Mouse (Mus musculus): ENCODE data around the gene Ptprd. TPM values are rescaled to one million over a fixed set of nuclear protein-coding genes. Genes with fewer than 3 reads are reported as not detected.

Gene Ptprd
- polyA plus RNA-seq, 2 experiments, result 48.6 to 50.4 TPM

DNA sequence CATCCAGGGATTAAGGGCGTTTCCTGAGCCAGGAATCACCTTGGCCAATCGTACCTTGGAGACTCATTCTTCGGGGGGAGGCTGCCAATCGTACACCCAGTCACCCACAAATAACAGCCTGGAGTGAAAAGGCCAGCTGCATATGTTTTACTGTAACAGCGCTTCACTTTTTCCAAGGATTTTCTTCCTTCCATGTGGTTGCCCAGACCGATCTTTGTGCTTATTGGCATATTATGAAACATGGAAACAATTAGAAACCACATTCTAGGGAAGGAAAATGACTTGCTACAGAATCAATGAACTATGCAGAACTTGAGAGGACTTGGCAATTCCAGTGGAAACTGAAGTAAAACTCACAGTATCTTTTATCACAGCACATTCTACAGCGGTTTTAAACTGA, 2218.7 kb downstream of the Ptprd start:
- peak overlapping the region; percentile 33; the same call in 1 of the 2 replicates for H3K27ac ChIP-seq (replicated peaks; ENCODE audit: low read depth, low read length)
- peak; percentile 68 for ATAC-seq (ENCODE audit: low FRiP score, low read depth)
- H3K36me3 ChIP-seq (ENCODE audit: control insufficient read depth, insufficient read depth, low read length), result no peaks in the 10 kb centered on the region
- H3K4me2 ChIP-seq (replicated peaks; ENCODE audit: low read depth, low read length, severe bottlenecking), result no peak overlapping the region
- DNase-seq (ENCODE audit: low spot score), result peak; percentile 79
- H3K4me3 ChIP-seq (replicated peaks; ENCODE audit: low read length), result no peak overlapping the region
- H3K9ac ChIP-seq (ENCODE audit: low read depth, low read length, severe bottlenecking), result no peak overlapping the region
- H3K27me3 ChIP-seq (ENCODE audit: control insufficient read depth, insufficient read depth, low read length), result no peaks in the 10 kb centered on the region
- TF ChIP-seq POLR2A (IDR thresholded peaks at IDR 0.05; ENCODE audit: borderline replicate concordance, extremely low read depth, insufficient read depth, insufficient read length), result no peak
- peaks cover 8% of the 10 kb centered on the region; the same call in 1 of the 2 replicates for H3K4me1 ChIP-seq (ENCODE audit: control insufficient read depth, insufficient read depth, low read length)
- H3K9me3 ChIP-seq (ENCODE audit: control insufficient read depth, low read length), result no peaks in the 10 kb centered on the region
- WGBS, result 22% methylated on average over 7 of the region's 7 CpGs

DNA sequence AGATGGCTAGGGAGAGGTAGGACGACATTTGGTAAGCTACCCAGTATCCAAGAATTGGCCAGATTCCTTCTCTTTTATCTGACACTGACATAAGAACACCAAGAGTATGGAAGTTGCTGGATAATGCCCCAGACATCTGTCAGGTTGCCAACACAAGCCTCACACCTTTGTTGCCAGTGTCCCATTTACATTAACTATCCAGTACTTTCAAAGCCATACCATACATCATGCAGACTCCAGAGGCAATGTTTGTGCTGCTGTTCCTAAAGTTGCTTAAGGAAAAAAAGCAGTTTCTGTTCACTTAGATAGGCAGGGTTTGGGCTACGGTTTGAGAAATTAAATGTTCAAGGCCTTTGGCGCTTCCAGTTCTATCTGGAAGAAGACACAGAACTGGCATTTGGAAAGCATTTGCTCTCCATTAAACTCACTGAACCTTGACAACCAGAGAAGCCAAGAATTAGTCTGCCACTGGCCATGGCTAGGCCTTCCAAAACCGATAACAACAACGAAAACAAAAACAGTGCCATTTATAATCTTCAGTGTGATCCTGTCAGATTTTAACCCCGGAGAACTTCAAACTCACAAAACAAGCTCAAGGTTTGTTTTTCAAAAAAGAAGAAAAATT, 2220.0 kb downstream of the Ptprd start:
- H3K4me1 ChIP-seq (ENCODE audit: control insufficient read depth, insufficient read depth, low read length), result peaks cover 8% of the 10 kb centered on the region; the same call in 1 of the 2 replicates
- no peak overlapping the region for H3K4me3 ChIP-seq (replicated peaks; ENCODE audit: low read length)
- H3K4me2 ChIP-seq (replicated peaks; ENCODE audit: low read depth, low read length, severe bottlenecking), result no peak overlapping the region
- WGBS, result 79% methylated on average over 6 of the region's 6 CpGs
- no peak overlapping the region for H3K27ac ChIP-seq (replicated peaks; ENCODE audit: low read depth, low read length)
- H3K9me3 ChIP-seq (ENCODE audit: control insufficient read depth, low read length), result no peaks in the 10 kb centered on the region
- TF ChIP-seq POLR2A (IDR thresholded peaks at IDR 0.05; ENCODE audit: borderline replicate concordance, extremely low read depth, insufficient read depth, insufficient read length), result no peak
- DNase-seq (ENCODE audit: low spot score) (no peak), ATAC-seq (ENCODE audit: low FRiP score, low read depth) (no peak)
- H3K36me3 ChIP-seq (ENCODE audit: control insufficient read depth, insufficient read depth, low read length), result no peaks in the 10 kb centered on the region
- no peaks in the 10 kb centered on the region for H3K27me3 ChIP-seq (ENCODE audit: control insufficient read depth, insufficient read depth, low read length)
- no peak overlapping the region for H3K9ac ChIP-seq (ENCODE audit: low read depth, low read length, severe bottlenecking)

DNA sequence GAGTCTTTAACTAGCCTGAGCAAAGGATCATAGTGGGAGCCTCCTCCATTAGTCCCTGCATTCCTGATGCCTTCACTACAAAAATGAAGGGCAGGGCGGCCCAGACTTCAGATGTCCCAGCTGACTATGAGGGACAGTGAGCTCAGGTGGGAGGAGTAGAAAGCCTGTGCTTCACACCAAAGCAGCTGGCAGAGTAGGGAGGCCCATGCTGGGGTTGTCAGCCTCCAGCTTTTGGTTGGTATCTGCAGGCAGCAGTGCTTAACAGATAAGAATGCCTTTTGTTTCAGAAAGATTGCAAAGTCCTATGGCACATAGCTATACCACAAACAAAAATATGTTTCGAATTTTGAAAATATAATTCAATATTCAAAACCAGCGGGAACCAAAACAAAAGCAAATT, 2237.0 kb downstream of the Ptprd start:
- no peak overlapping the region for H3K4me2 ChIP-seq (replicated peaks; ENCODE audit: low read depth, low read length, severe bottlenecking)
- no peaks in the 10 kb centered on the region for H3K27me3 ChIP-seq (ENCODE audit: control insufficient read depth, insufficient read depth, low read length)
- H3K4me1 ChIP-seq (ENCODE audit: control insufficient read depth, insufficient read depth, low read length), result 0 out of 2 replicates have a peak, but pooled peaks cover 4% of the 10 kb centered on the region
- peaks cover 5% of the 10 kb centered on the region; the same call in 1 of the 2 replicates for H3K36me3 ChIP-seq (ENCODE audit: control insufficient read depth, insufficient read depth, low read length)
- H3K27ac ChIP-seq (replicated peaks; ENCODE audit: low read depth, low read length), result no peak overlapping the region
- H3K9me3 ChIP-seq (ENCODE audit: control insufficient read depth, low read length), result no peaks in the 10 kb centered on the region
- H3K9ac ChIP-seq (ENCODE audit: low read depth, low read length, severe bottlenecking), result no peak overlapping the region
- 72% methylated on average over 3 of the region's 3 CpGs for WGBS
- DNase-seq (ENCODE audit: low spot score) (no peak), ATAC-seq (ENCODE audit: low FRiP score, low read depth) (no peak)
- TF ChIP-seq POLR2A (IDR thresholded peaks at IDR 0.05; ENCODE audit: borderline replicate concordance, extremely low read depth, insufficient read depth, insufficient read length), result no peak
- H3K4me3 ChIP-seq (replicated peaks; ENCODE audit: low read length), result no peak overlapping the region

DNA sequence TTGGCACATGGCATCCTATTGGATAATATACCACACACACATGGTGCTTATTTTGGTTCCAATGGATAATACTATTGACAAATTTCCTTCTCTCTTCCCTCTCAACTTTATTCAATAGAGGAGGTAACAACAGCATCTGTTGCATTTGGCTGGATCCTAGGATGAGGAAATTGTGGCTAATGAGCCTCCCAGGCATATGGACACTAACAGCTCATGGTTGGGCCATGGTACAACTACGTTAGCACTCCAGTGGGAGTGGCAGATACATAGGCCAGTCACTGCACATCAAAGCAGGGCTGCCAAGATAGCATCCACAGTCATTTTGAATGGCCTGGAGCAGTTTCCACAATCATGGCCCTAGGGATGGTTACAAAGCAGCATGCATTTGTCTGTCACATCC, 2238.4 kb downstream of the Ptprd start:
- Histone ChIP-seq H3K36me3 (ENCODE audit: control insufficient read depth, insufficient read depth, low read length) (peaks cover 5% of the 10 kb centered on the region; the same call in 1 of the 2 replicates), H3K27ac (replicated peaks; ENCODE audit: low read depth, low read length) (no peak overlapping the region), H3K9me3 (ENCODE audit: control insufficient read depth, low read length) (no peaks in the 10 kb centered on the region), H3K27me3 (ENCODE audit: control insufficient read depth, insufficient read depth, low read length) (no peaks in the 10 kb centered on the region), H3K4me3 (replicated peaks; ENCODE audit: low read length) (no peak overlapping the region), H3K4me2 (replicated peaks; ENCODE audit: low read depth, low read length, severe bottlenecking) (no peak overlapping the region), H3K4me1 (ENCODE audit: control insufficient read depth, insufficient read depth, low read length) (0 out of 2 replicates have a peak, but pooled peaks cover 4% of the 10 kb centered on the region), H3K9ac (ENCODE audit: low read depth, low read length, severe bottlenecking) (no peak overlapping the region)
- no peak for DNase-seq (ENCODE audit: low spot score)
- TF ChIP-seq POLR2A (IDR thresholded peaks at IDR 0.05; ENCODE audit: borderline replicate concordance, extremely low read depth, insufficient read depth, insufficient read length), result no peak
- ATAC-seq (ENCODE audit: low FRiP score, low read depth), result no peak
- WGBS, result 62% methylated on average over 1 of the region's 1 CpGs

DNA sequence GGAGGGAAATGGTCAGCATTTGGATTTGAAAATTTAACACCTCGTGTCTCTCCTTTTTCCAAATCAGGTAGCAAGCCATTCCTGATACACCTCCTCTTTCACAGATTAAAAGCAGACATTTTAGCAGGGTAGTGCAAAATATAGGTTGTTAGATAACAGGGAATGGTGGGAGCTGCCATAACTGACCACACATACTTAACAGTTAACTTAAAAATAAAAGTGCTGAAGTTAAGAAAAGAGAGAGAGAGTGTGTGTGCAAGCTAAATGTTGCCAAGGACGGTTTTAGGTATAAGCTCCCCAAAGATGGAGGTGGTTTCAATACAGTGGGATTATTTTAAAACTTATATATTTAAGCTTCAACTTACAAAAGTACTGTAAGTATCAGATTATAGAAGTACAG, 2241.8 kb downstream of the Ptprd start:
- no peak for TF ChIP-seq POLR2A (IDR thresholded peaks at IDR 0.05; ENCODE audit: borderline replicate concordance, extremely low read depth, insufficient read depth, insufficient read length)
- H3K36me3 ChIP-seq (ENCODE audit: control insufficient read depth, insufficient read depth, low read length), result peaks cover 3% of the 10 kb centered on the region; the same call in 1 of the 2 replicates
- H3K9ac ChIP-seq (ENCODE audit: low read depth, low read length, severe bottlenecking), result no peak overlapping the region

More for the DNA sequence above, 2241.8 kb downstream of the Ptprd start:
- no peak overlapping the region for H3K27ac ChIP-seq (replicated peaks; ENCODE audit: low read depth, low read length)
- 0 out of 2 replicates have a peak, but pooled peaks cover 4% of the 10 kb centered on the region for H3K4me1 ChIP-seq (ENCODE audit: control insufficient read depth, insufficient read depth, low read length)
- H3K4me3 ChIP-seq (replicated peaks; ENCODE audit: low read length), result no peak overlapping the region
- H3K27me3 ChIP-seq (ENCODE audit: control insufficient read depth, insufficient read depth, low read length), result no peaks in the 10 kb centered on the region
- DNase-seq (ENCODE audit: low spot score) (no peak), ATAC-seq (ENCODE audit: low FRiP score, low read depth) (no peak)
- WGBS, result 80% methylated on average over 2 of the region's 2 CpGs
- no peaks in the 10 kb centered on the region for H3K9me3 ChIP-seq (ENCODE audit: control insufficient read depth, low read length)
- H3K4me2 ChIP-seq (replicated peaks; ENCODE audit: low read depth, low read length, severe bottlenecking), result no peak overlapping the region
